Mouse (Mus musculus) thymus, postnatal 10 days (tissue): ENCODE results near the gene Recql5.
A peak's percentile ranks its signal among the peaks of the same experiment; 100 is the strongest.
"Not testable (repeated sequence)": the region's sequence is repeated elsewhere in the genome, so short reads cannot be mapped to it uniquely, and the experiment has no call there.

ENCODE experiments used
- DNase-seq, 2 experiments: peaks; one replicate each; pipeline ENCODE4 v3.0.0; 2021; ENCODE audit warnings: low spot score in 2 of 2

Recql5 gene

GRCm38 (mm10) chr11:115863895-115864294 lies 69.4 kb downstream of the Recql5 start:
- DNase-seq, result no peak

DNA sequence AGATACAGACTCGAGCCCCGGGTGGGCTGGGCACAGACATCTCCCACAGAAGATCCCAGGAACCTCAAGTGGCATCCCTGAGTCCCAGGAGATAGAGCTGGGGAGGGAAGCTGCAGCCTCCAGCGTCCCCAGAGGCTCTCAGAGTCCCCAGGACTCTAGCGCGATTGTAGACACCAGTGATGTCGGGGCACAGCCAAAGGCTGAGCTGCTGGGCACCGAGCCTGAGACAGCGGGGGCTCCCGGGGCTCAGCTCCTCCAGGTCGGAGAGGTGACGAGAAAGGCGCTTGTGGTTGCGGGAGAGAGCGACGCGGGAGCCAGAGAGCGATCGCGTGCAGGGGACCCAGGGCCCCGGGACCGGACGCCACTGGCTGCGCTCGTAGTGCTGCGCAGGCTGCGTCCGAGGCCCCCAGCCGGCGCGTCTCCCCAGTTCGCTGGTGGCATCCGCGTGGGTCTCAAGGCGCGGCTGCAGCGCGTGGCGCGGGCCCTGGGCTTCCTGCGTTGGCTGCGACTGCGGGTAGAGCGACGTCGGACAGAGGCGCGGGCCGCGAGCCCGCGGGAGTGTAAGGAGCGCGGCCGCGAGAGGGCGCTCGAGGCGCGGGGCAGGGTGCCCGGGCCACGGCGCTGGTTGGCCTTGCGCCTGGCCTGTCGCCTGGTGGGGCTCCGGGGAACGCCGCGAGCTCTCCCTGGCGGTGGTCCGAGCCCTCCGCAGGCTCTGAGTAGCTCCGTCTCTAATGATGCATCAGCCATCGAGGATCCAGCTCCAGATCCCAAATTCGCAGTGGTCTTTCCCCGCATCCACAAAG lies 73.9 kb downstream of the Recql5 start:
- DNase-seq, result peak; percentile 67 to 89

DNA sequence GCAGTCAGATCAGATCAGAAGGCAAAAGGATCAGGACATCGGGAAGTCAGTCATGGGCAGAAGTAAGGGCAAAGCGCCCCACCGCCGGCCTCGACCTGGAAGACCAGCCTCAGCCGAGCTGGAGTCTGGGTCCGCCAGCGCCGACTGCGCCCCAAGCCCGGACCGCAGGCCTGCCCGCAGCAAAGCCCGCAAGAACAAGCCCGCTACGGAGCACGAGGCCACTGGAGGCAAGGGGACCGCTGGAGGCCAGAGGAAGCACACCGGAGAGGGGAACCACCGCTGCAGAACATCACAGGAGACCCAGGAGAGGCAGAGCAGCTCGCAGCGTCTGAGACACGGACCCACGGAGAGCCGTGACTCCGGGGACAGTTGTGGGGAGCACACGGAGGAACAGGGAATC lies 74.9 kb downstream of the Recql5 start, which contains the start of gene Myo15b:
TSS of gene Myo15b (plus strand) at position 53 of the 400 bp plus-strand sequence.
- no peak for DNase-seq

DNA sequence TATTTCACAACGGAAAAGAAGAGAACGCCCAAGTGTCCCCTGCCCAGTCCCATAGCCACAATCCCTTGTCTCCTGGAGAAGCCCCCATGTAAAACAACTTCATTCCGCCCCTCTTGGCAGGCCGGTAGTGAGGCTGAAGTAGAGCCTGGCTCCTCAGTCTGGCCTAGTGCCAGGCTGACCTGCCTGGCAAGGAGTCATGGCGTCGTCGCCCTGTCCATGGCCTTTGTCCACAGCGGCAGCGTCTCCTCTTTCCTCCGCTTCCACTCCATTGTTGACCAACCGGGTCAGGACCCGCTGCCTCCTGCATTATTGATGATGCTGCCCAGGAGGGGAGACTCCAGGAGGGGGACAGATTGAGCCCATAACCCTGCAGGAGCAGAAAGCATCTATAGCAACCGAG lies 75.3 kb downstream of the Recql5 start:
- DNase-seq, result no peak

DNA sequence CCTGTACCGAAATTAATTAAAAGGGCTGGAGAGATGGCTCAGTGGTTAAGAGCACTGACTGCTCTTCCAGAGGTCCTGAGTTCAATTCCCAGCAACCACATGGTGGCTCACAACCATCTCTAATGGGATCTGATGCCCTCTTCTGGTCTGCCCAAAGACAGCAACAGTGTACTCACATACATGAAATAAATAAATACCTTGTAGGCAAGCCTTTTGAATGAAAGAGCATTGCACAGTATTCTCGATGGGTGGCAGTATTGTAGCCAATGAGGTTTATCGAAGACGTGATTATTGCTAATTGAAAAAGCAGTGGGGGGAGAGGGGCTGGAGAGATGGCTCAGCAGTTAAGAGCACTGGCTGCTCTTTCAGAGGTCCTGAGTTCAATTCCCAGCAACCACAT lies 76.1 kb downstream of the Recql5 start:
- DNase-seq, result not testable (repeated sequence)

GRCm38 (mm10) chr11:115854674-115855073 lies 78.6 kb downstream of the Recql5 start:
- no peak for DNase-seq

GRCm38 (mm10) chr11:115845819-115846218 lies 87.5 kb downstream of the Recql5 start:
- DNase-seq, result no peak

DNA sequence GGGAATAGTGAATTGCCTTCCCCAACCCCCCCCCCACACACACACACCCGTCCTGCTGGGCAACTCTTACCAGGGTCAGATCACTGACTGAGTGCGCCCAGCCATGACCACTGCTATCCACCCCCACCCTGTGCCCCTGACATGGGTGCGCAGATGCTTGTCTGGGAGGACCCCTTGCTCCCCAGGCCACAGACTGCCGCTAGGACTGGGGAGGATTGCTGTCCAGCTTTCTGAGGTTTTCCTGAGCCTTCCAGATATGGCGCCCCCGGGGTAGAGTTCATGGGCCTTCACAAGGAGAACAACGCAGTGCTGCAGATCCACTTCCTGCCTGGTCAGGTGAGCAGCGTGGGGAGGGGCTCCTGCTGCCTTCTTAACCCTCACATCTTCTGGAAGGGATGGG lies 89.0 kb downstream of the Recql5 start:
- DNase-seq, result no peak

DNA sequence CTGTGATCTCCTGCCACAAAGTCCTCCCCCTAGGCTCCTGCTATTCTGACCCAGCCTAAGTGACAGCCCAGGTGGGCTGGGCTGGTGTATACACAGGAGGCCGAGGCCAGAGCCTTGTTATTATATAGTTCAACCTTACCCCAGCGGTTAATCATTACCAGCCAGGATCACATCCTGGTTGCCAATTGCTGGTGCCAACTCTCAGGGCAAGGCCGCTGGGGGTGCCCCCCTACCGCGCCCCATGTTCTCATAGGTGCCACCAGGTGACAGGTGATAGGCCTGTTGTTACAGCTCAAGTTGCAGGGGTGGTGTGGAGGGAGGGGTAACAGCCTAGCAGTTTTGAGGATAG lies 89.4 kb downstream of the Recql5 start:
- DNase-seq, result no peak

- no peak for DNase-seq
Observed at GRCm38 (mm10) chr11:115843141-115843890, 90.0 kb downstream of the Recql5 start.
